Mouse (Mus musculus) naive thymus-derived CD4-positive, alpha-beta T cell, adult 5 months (primary cell): ENCODE data around the gene Xrcc6. TPM values are rescaled to one million over a fixed set of nuclear protein-coding genes. Genes with fewer than 3 reads are reported as not detected.

ENCODE experiments used
- polyA plus RNA-seq: library from polyadenylated mRNA; unstranded; fragments of 100-300 nt; shearing (Covaris generic); gene quantifications from one replicate; pipeline ENCODE4 v1.2.1, GENCODE M21; 2017

Xrcc6 gene
- 50.4 TPM for polyA plus RNA-seq

DNA sequence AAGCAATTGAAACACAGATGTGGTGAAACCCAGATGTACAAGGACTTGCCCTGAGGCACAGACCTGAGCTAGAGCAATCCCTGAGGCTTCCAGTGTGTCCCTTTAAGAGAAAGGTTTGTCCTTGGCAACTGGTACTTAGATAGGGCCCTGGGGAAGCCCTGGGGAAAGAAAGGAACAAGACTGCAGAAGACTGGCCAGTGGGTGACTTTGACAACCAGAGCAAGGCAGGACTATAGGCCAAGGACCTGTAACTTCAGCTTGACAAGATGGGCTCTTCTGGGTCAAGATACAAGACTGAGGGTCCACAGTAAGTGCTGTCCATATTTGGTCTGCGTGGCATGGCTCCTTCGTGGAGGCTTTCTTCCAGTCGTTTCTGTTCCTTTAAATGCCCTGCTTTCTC, at the start of gene Xrcc6:
Gene Xrcc6 (plus strand): TSS at position 190 of the 400 bp plus-strand sequence.

DNA sequence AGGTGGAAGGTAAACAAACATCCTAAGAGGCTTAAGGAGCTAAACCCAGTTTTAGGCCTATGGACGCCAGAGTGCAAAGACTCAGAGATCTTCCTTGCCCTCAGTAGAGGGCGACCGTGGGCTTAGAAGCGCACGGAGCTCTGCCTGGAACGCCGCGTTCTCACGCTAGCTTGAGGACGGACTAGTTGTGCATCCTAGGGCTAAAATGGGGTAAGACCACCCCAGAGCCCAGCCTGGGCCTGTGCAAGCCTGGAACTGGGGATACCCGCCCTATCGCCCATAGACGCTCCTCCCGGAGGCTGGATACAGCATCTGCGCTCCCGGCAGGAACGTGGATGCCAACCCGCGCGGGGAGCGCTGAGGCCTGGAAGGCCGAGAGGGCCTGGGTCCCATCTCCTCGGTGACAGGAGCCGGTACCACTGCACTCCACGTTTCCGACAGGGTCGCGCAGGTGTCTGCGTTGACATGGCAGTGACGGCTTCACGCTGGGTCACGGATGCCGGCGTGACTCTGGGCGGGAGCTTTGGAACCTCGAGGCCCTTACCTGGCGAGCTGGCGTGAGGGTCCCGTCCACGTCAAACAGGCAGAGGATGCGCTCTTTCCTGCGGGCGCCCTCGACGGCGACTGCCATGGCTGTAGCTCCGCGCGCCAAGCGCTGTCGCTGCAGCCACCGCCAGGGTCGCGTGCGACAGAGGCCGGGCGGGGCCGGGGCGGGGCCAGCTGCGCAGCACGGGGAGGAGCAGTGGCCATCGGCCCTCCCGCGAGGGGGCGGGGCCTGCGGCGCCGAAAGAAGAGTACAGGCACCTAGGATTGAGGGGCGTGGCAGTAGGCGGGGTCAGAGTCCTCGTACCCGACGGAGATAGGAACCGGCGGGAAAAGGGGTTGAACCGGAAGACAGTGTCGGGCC, 27.2 kb upstream of the Xrcc6 start, which contains the start of gene Pmm1:
Gene Pmm1 (minus strand): TSS at position 760 of the 907 bp plus-strand sequence.

GRCm38 (mm10) chr15:81980321-81980720, 7.3 kb upstream of the Xrcc6 start, which contains the start of gene 1700029P11Rik:
Gene 1700029P11Rik (plus strand): TSS chr15:81980540.

GRCm38 (mm10) chr15:82033762-82034161, 46.1 kb downstream of the Xrcc6 start, which contains the start of gene Desi1:
Gene Desi1 (minus strand): TSS chr15:82033862.

GRCm38 (mm10) chr15:82047080-82047883, 59.6 kb downstream of the Xrcc6 start, which contains the start of gene Snu13:
Gene Snu13 (minus strand): TSS chr15:82047598.

DNA sequence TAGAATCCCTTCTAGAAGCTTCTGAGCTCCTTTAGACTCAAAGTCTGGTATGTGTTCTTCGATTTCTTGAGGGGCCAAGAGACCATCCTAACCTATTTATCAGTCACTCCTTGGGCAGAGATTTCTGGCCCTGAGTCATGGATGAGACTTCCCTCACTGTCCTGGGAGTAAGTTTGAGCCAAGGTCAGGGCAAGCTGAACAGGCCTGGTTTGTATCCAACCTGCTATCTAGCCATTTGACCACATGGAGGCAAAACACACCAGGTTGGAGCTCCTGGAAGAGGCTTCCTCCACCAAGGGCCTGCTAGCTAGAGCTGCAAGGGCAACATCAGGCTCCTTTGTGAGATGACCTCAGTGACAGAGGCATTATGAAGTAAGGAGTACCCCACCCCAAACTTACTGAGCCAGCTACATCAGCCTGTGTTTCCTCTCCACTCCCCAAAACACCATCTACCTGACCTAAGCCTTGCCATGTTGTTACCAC, 71.1 kb downstream of the Xrcc6 start, which contains the start of gene 4930407I10Rik:
Gene 4930407I10Rik (plus strand): TSS at position 433 of the 483 bp plus-strand sequence.

DNA sequence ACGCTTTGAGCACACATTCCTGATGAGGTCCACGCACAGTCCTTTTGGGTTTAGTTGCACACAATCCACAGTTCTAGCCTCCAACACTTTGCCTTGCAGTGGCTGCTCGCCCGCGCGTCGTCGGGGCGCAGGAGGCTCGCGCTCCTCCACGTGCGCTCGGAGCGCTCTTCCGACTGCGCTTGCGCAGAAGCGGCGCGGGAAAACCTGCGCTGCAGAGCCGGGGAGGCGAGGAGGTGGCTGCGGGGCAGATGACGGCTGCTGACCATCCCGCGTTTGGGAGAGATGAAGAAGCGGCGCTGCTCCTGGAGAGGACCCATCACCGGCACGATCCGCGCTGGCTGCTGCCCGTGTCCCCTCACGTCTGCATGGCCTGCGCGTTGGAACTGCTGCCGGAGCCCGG, 82.3 kb downstream of the Xrcc6 start, which contains the start of gene Mei1:
Gene Mei1 (plus strand): TSS at position 99 of the 400 bp plus-strand sequence.

Other genes starting within 250 kb of the Xrcc6 start
- 4.2 TPM for gene Zc3h7b, start 242.8 kb upstream of the Xrcc6 start, polyA plus RNA-seq
- gene Rangap1, start 242.3 kb upstream of the Xrcc6 start, polyA plus RNA-seq = 79.5 TPM
- gene Tef, start 185.4 kb upstream of the Xrcc6 start, polyA plus RNA-seq = 30.5 TPM
- gene Tob2, start 129.0 kb upstream of the Xrcc6 start, polyA plus RNA-seq = 235 TPM
- 76.0 TPM for gene Phf5a, start 115.9 kb upstream of the Xrcc6 start, polyA plus RNA-seq
- 132 TPM for gene Aco2, start 115.5 kb upstream of the Xrcc6 start, polyA plus RNA-seq
- 35.3 TPM for gene Polr3h, start 61.6 kb upstream of the Xrcc6 start, polyA plus RNA-seq
- gene Csdc2, start 51.1 kb upstream of the Xrcc6 start, polyA plus RNA-seq = not detected
- 11.2 TPM for gene Pmm1, start 26.9 kb upstream of the Xrcc6 start, polyA plus RNA-seq
- gene 1700029P11Rik, start 7.3 kb upstream of the Xrcc6 start, polyA plus RNA-seq = not detected
- gene Desi1, start 46.0 kb downstream of the Xrcc6 start, polyA plus RNA-seq = 30.8 TPM
- gene Snu13, start 59.8 kb downstream of the Xrcc6 start, polyA plus RNA-seq = 162 TPM
- gene 4930407I10Rik, start 71.3 kb downstream of the Xrcc6 start, polyA plus RNA-seq = not detected
- not detected for gene Mei1, start 82.2 kb downstream of the Xrcc6 start, polyA plus RNA-seq
- gene Ccdc134, start 140.1 kb downstream of the Xrcc6 start, polyA plus RNA-seq = 36.0 TPM
- 196 TPM for gene Srebf2, start 159.3 kb downstream of the Xrcc6 start, polyA plus RNA-seq
- 0.44 TPM for gene Shisa8, start 225.0 kb downstream of the Xrcc6 start, polyA plus RNA-seq
- gene Tnfrsf13c, start 236.5 kb downstream of the Xrcc6 start, polyA plus RNA-seq = 0.77 TPM